20 mouse cellular contexts compared by ENCODE assay signal in genomic region chr14:74940741-74941140, GRCm38 (mm10). TPM values are rescaled to one million over a fixed set of nuclear protein-coding genes. Genes with fewer than 3 reads are reported as not detected.
DNase-seq lines count a peak whose midpoint lies in the region; ATAC-seq and TF ChIP-seq lines count a peak whose summit lies in the region.
"Had no signal": no experiment of that assay in that cellular context is flagged by ENCODE, and none has a peak within 500 bp of the region (broad histone marks: within the 10 kb centered on the region; RNA-seq: fewer than 3 reads in every experiment).

No protein-coding gene starts in this region.

- H3K4me1 ChIP-seq in MEL (ENCODE audit: control insufficient read depth in 1 of 2, insufficient read depth in 2 of 2, low read length in 2 of 2) = peaks cover 7 to 11% of the 10 kb centered on the region in 2 experiments
- peaks cover 30% of the 10 kb centered on the region for H3K4me1 ChIP-seq in thymus, adult 2 months (replicated peaks; ENCODE audit: control insufficient read depth, insufficient read depth, low read length)

- H3K4me3 ChIP-seq in MEL (ENCODE audit: control insufficient read depth in 1 of 2, insufficient read depth in 1 of 2, low read depth in 2 of 2, low read length in 2 of 2) = no peak overlapping the region
- no peak overlapping the region for H3K4me3 ChIP-seq in thymus, adult 2 months (ENCODE audit: control insufficient read depth, insufficient read depth, low read length)
- H3K4me3 ChIP-seq: embryonic facial prominence, embryonic 13.5 days; heart, adult 2 months; megakaryocyte, embryonic 14.5 days; neural tube, embryonic 13.5 days had no signal

- no peak overlapping the region for H3K9ac ChIP-seq in MEL (ENCODE audit: control insufficient read depth, low read depth, low read length, poor library complexity, severe bottlenecking)
- H3K9ac ChIP-seq: embryonic facial prominence, embryonic 13.5 days; hindbrain, embryonic 14.5 days; neural tube, embryonic 13.5 days had no signal

- WGBS in thymus, adult 2 months = 84% methylated on average over 4 of the region's 4 CpGs

- H3K36me3 ChIP-seq in MEL (ENCODE audit: control insufficient read depth in 1 of 2, insufficient read depth in 2 of 2, low read length in 2 of 2) = peaks cover 0 to 10% of the 10 kb centered on the region in 2 experiments; a peak in 2 of 4 replicates
- H3K36me3 ChIP-seq in thymus, adult 2 months (ENCODE audit: control insufficient read depth, insufficient read depth, low read length) = no peaks in the 10 kb centered on the region
- H3K36me3 ChIP-seq: embryonic facial prominence, embryonic 13.5 days; G1E; neural tube, embryonic 13.5 days had no signal

- intact Hi-C loops in heart, postnatal 10 days (cut with DNase I) = no loop called here
- intact Hi-C loops in gastrocnemius, postnatal 14 days (cut with DNase I; ENCODE audit: low total_unique reads) = loop anchor here (10.0 kb wide), 1 partner anchor 146 kb away; no protein-coding TSS in a partner anchor

- DNase-seq in CD4-positive, CD25-positive, alpha-beta regulatory T cell, adult 2 months (ENCODE audit: low read depth, low spot score) = peak; percentile 43
- DNase-seq in MEL (ENCODE audit: low read depth, low spot score) = peak; percentile 28
- DNase-seq in liver = peak; percentile 19
- DNase-seq in heart, postnatal 10 days = no peak
- no peak for DNase-seq in thymus, adult 2 months
- no peak for DNase-seq in gastrocnemius, postnatal 14 days
- DNase-seq: adrenal gland, adult 8-10 months; cerebellum, adult 9-10 months; heart, adult 2 months; kidney, postnatal 36 days; layer of hippocampus, adult 9-11 months; thymus, postnatal 4 days had no signal

- H3K27ac ChIP-seq in MEL (ENCODE audit: control insufficient read depth, low read depth, low read length) = no peak overlapping the region
- no peak overlapping the region for H3K27ac ChIP-seq in thymus, adult 2 months (ENCODE audit: control insufficient read depth, insufficient read depth, low read length)
- H3K27ac ChIP-seq: embryonic facial prominence, embryonic 13.5 days; heart, adult 2 months; hindbrain, embryonic 14.5 days; neural tube, embryonic 13.5 days had no signal

- no peak for TF ChIP-seq POLR2A in MEL (IDR thresholded peaks at IDR 0.05; ENCODE audit: control insufficient read depth in 1 of 2, insufficient read depth in 1 of 2, low read depth in 1 of 2, low read length in 2 of 2, poor library complexity in 1 of 2)
- no peak for TF ChIP-seq POLR2A in thymus, adult 2 months (IDR thresholded peaks at IDR 0.05; ENCODE audit: control insufficient read depth, extremely low read depth, insufficient read depth, low read length, poor library complexity)

- H3K9me3 ChIP-seq in MEL (replicated peaks; ENCODE audit: insufficient read depth, low read length) = no peaks in the 10 kb centered on the region
- H3K9me3 ChIP-seq: embryonic facial prominence, embryonic 13.5 days; G1E; megakaryocyte, embryonic 14.5 days; neural tube, embryonic 13.5 days had no signal

- no peak for TF ChIP-seq RAD21 in MEL (IDR thresholded peaks at IDR 0.05; ENCODE audit: low read depth, low read length)

- no peak for ATAC-seq in CD4-positive, CD25-positive, alpha-beta regulatory T cell, adult 4 months
- ATAC-seq in megakaryocyte-erythroid progenitor cell, adult 5-6 weeks (replicated peaks; ENCODE audit: low FRiP score, low TSS enrichment, poor library complexity, severe bottlenecking) = peak; percentile 38; the same call in 1 of the 2 replicates
- ATAC-seq: intestine, postnatal 0 days had no signal

- H3K79me2 ChIP-seq in MEL (ENCODE audit: control insufficient read depth, insufficient read depth, low read length, poor library complexity) = peaks cover 6% of the 10 kb centered on the region; the same call in 1 of the 2 replicates

- TF ChIP-seq EP300 in MEL (IDR thresholded peaks at IDR 0.05; ENCODE audit: low read depth in 1 of 2, low read length in 2 of 2) = no peak

- H3K27me3 ChIP-seq in MEL (ENCODE audit: control insufficient read depth in 1 of 2, insufficient read depth in 2 of 2, low read length in 2 of 2) = no peaks in the 10 kb centered on the region
- no peaks in the 10 kb centered on the region for H3K27me3 ChIP-seq in thymus, adult 2 months (ENCODE audit: control insufficient read depth, insufficient read depth, low read length)
- H3K27me3 ChIP-seq: embryonic facial prominence, embryonic 13.5 days; megakaryocyte, embryonic 14.5 days; neural tube, embryonic 13.5 days had no signal

- no peak for TF ChIP-seq CTCF in MEL (IDR thresholded peaks at IDR 0.05 in 2 of 3, conservative IDR thresholded peaks at IDR 0.05 in 1 of 3; ENCODE audit: control insufficient read depth in 1 of 3, insufficient read depth in 1 of 3, low read depth in 2 of 3, low read length in 3 of 3, poor library complexity in 1 of 3, severe bottlenecking in 1 of 3)
- no peak for TF ChIP-seq CTCF in thymus, adult 2 months (IDR thresholded peaks at IDR 0.05; ENCODE audit: borderline replicate concordance, control insufficient read depth, extremely low read depth, insufficient read depth, low read length, poor library complexity)

TF ChIP-seq in MEL, 35 proteins besides CTCF, POLR2A, EP300 and RAD21:
- TF ChIP-seq KAT2A (conservative IDR thresholded peaks at IDR 0.05; ENCODE audit: low read depth, low read length) (no peak), SIN3A (IDR thresholded peaks at IDR 0.05; ENCODE audit: low read length) (no peak), E2F4 (IDR thresholded peaks at IDR 0.05; ENCODE audit: borderline replicate concordance, low read depth, low read length) (no peak), ZKSCAN1 (IDR thresholded peaks at IDR 0.05; ENCODE audit: low read depth, low read length) (no peak), TCF12 (IDR thresholded peaks at IDR 0.05; ENCODE audit: low read depth, low read length) (no peak), RCOR1 (IDR thresholded peaks at IDR 0.05; ENCODE audit: low read depth, low read length) (no peak), CHD2 (IDR thresholded peaks at IDR 0.05; ENCODE audit: low read length) (no peak), USF2 (IDR thresholded peaks at IDR 0.05; ENCODE audit: borderline replicate concordance in 1 of 2, insufficient read depth in 1 of 2, low read depth in 1 of 2, low read length in 2 of 2) (no peak), GABPA (IDR thresholded peaks at IDR 0.05; ENCODE audit: low read depth, low read length) (no peak), MYB (IDR thresholded peaks at IDR 0.05; ENCODE audit: low read depth, low read length) (no peak)

RNA-seq across cellular contexts. Expression of gene Lrch1, which starts 6.9 kb away (rescaled TPM):
- polyA plus RNA-seq in CD4-positive, CD25-positive, alpha-beta regulatory T cell, adult 4 months (2017; shearing (Covaris generic)) = 10 to 100 TPM; 30.1 to 30.3 TPM
- 2.8 and 3.3 TPM in 2 replicates for total RNA-seq in MEL (2012; rRNA removed)
- polyA plus RNA-seq in MEL (2012; ENCODE audit: insufficient read depth in 1 of 2, insufficient read length in 2 of 2, low read depth in 1 of 2, low replicate concordance in 2 of 2, missing spikeins in 1 of 2) = 1 to 10 TPM in 1 of 2 experiments, not detected in 1; 6.1 TPM
- total RNA-seq in megakaryocyte-erythroid progenitor cell, adult 5-6 weeks (2014; fragmentation: Nextera tagmentation) = 10.4 and 12.3 TPM in 2 replicates
- total RNA-seq in megakaryocyte-erythroid progenitor cell, adult 5-6 weeks (2017) = 8.2 and 17.3 TPM in 2 replicates
- 10 to 100 TPM; 19.6 to 20.5 TPM for total RNA-seq in heart, postnatal 10 days (2021)
- polyA plus RNA-seq in thymus, adult 2 months (2012; rRNA removed) = 27.5 and 30.1 TPM in 2 replicates
- 1 to 10 TPM; 5.5 to 6.6 TPM for total RNA-seq in gastrocnemius, postnatal 14 days (2021)
- polyA plus RNA-seq: G1E had no signal

Comparison
In these comparisons a context has a peak if more than half of its experiments do, and no peak if none do; other contexts are left out.
1. DNase-seq: peak in CD4-positive, CD25-positive, alpha-beta regulatory T cell, adult 2 months (single experiment), MEL (single experiment) and liver (single experiment); none in heart, postnatal 10 days (0 of 2), thymus, adult 2 months (single experiment) and gastrocnemius, postnatal 14 days (single experiment).